Mouse (Mus musculus): ENCODE results near the gene Rnase11. TPM values are rescaled to one million over a fixed set of nuclear protein-coding genes. Genes with fewer than 3 reads are reported as not detected.

Rnase11 gene
- polyA plus RNA-seq, 1 experiment from 2014 or later = not detected

DNA sequence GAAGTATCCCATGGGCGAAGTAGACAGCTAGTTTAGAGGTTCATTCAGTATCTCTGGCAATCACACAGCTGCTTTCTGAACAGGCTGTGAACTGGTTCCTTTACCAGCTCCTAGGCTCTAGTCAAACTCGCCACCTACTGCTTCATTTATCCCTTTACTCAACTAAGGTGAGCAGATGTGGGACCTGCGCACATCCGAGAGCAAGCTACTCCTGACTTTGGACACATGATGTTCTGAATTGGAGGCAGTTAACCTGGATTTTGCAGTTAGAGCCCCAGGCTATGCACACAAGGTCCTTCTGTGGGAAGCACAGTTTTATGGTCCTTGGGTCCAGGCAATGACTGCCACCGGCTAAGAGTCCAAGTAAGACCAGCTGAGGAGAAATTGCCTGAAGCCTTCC is 10.8 kb upstream of the Rnase11 start:
- Histone ChIP-seq H3K36me3 (ENCODE audit: control insufficient read depth, insufficient read depth, low read length) (no peaks in the 10 kb centered on the region), H3K9ac (replicated peaks; ENCODE audit: low read depth, low read length) (no peak overlapping the region), H3K27me3 (ENCODE audit: control insufficient read depth, insufficient read depth, low read length) (no peaks in the 10 kb centered on the region), H3K9me3 (ENCODE audit: control insufficient read depth, low read depth, low read length) (no peaks in the 10 kb centered on the region), H3K4me2 (replicated peaks; ENCODE audit: low read depth, low read length) (no peak overlapping the region), H3K4me3 (ENCODE audit: low read depth, low read length) (no peak overlapping the region), H3K27ac (ENCODE audit: low read length) (no peak overlapping the region), H3K4me1 (ENCODE audit: control insufficient read depth, insufficient read depth, low read length) (no peaks in the 10 kb centered on the region)
- no peak for ATAC-seq (ENCODE audit: insufficient number of reproducible peaks, insufficient read depth, low FRiP score, low read depth)
- WGBS = 91% methylated on average over 5 of the region's 5 CpGs

GRCm38 (mm10) chr14:51057401-51057831 is 7.5 kb upstream of the Rnase11 start, which contains the start of gene Rnase12:
Gene Rnase12, minus strand, starts transcription at chr14:51057661.
- Histone ChIP-seq H3K9me3 (ENCODE audit: control insufficient read depth, low read depth, low read length) (no peaks in the 10 kb centered on the region), H3K36me3 (ENCODE audit: control insufficient read depth, insufficient read depth, low read length) (no peaks in the 10 kb centered on the region), H3K27me3 (ENCODE audit: control insufficient read depth, insufficient read depth, low read length) (no peaks in the 10 kb centered on the region), H3K9ac (replicated peaks; ENCODE audit: low read depth, low read length) (no peak within 1 kb of the TSS), H3K4me3 (ENCODE audit: low read depth, low read length) (no peak within 1 kb of the TSS), H3K27ac (ENCODE audit: low read length) (no peak within 1 kb of the TSS), H3K4me1 (ENCODE audit: control insufficient read depth, insufficient read depth, low read length) (0 out of 2 replicates have a peak, but pooled peaks cover 6% of the 10 kb centered on the region), H3K4me2 (replicated peaks; ENCODE audit: low read depth, low read length) (no peak within 1 kb of the TSS)
- no peak for ATAC-seq (ENCODE audit: insufficient number of reproducible peaks, insufficient read depth, low FRiP score, low read depth)
- 53% methylated on average over 9 of the region's 9 CpGs for WGBS

DNA sequence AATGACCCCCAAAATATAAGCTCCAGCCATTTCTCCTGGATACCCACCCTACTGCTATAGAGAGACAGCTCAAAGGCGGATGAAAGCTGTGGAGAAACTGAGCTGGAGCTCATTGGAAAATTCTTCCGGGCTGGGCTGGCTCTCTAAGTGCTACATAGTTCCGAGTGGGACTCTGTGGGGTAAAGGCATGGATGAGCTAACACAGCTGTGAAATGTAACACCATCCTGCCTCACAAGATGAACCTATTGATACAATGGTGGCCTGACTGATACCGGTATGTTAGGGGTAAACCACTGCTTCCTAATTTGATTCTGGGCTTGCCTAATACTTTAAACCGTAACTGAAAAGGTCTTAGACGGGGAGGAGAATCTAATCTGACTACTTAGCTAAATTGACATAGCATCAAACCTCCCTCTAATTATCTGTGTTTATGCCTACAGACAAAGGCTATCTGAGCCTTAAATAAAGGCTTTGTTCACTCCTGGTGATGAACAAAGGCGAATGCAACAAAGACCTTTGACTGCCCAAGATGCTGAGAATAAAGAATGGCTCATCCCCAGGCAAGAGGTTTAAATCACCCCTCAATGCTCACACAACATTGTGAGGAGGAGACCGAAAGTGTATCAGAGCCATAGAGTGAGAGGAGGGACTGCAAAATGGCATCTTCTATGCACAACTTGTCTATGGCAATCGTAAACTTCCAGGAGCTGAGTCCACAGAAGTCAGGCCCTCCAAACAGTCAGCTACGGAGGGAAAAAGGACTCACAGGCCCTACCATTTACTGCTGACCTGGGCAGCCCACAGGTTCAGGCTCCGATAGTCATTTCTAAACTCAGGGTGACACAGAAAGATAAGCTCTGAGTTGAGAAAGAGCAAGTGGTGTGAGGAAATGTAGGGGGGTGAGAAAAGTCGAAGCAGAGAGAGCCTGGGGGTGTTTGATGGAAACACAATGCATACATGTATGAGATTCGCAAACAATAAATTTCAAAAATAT is 4.6 kb upstream of the Rnase11 start:
- no peaks in the 10 kb centered on the region for H3K27me3 ChIP-seq (ENCODE audit: control insufficient read depth, insufficient read depth, low read length)
- no peak overlapping the region for H3K4me2 ChIP-seq (replicated peaks; ENCODE audit: low read depth, low read length)
- H3K27ac ChIP-seq (ENCODE audit: low read length) = peak overlapping the region; percentile 10; the same call in 1 of the 2 replicates
- H3K9me3 ChIP-seq (ENCODE audit: control insufficient read depth, low read depth, low read length) = no peaks in the 10 kb centered on the region
- H3K4me1 ChIP-seq (ENCODE audit: control insufficient read depth, insufficient read depth, low read length) = 0 out of 2 replicates have a peak, but pooled peaks cover 6% of the 10 kb centered on the region
- ATAC-seq (ENCODE audit: insufficient number of reproducible peaks, insufficient read depth, low FRiP score, low read depth) = no peak
- H3K36me3 ChIP-seq (ENCODE audit: control insufficient read depth, insufficient read depth, low read length) = no peaks in the 10 kb centered on the region
- H3K4me3 ChIP-seq (ENCODE audit: low read depth, low read length) = no peak overlapping the region
- no peak overlapping the region for H3K9ac ChIP-seq (replicated peaks; ENCODE audit: low read depth, low read length)
- 64% methylated on average over 13 of the region's 13 CpGs for WGBS

- WGBS = 79% methylated on average over 5 of the region's 5 CpGs
These were observed 3.2 kb upstream of the Rnase11 start for GRCm38 (mm10) chr14:51053176-51053575.

DNA sequence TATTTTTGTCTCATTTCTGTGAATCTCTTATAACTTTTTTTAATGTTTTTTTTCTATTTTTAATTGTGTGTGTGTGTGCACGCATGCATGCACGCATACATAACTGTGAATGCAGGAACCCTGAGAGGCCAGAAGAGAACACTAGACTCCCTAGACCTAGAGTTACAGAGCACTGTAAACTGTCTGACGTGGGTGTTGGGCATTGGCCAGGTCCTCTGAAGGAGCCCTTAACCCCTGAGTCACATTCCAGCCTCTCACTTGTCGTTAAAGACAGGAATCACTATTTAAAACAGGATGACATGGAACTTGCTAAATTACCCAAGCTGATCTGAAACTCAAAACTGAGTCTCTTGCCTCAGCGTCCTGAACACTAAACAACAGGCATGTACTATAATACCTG is 2.0 kb upstream of the Rnase11 start:
- ATAC-seq (ENCODE audit: insufficient number of reproducible peaks, insufficient read depth, low FRiP score, low read depth) = no peak
- Histone ChIP-seq H3K9me3 (ENCODE audit: control insufficient read depth, low read depth, low read length) (no peaks in the 10 kb centered on the region), H3K9ac (replicated peaks; ENCODE audit: low read depth, low read length) (no peak overlapping the region), H3K36me3 (ENCODE audit: control insufficient read depth, insufficient read depth, low read length) (no peaks in the 10 kb centered on the region), H3K4me2 (replicated peaks; ENCODE audit: low read depth, low read length) (no peak overlapping the region), H3K27me3 (ENCODE audit: control insufficient read depth, insufficient read depth, low read length) (no peaks in the 10 kb centered on the region), H3K4me3 (ENCODE audit: low read depth, low read length) (no peak overlapping the region), H3K27ac (ENCODE audit: low read length) (no peak overlapping the region), H3K4me1 (ENCODE audit: control insufficient read depth, insufficient read depth, low read length) (0 out of 2 replicates have a peak, but pooled peaks cover 6% of the 10 kb centered on the region)
- WGBS = 51% methylated on average over 5 of the region's 5 CpGs

More at GRCm38 (mm10) chr14:51053176-51053575, 3.2 kb upstream of the Rnase11 start:
- no peaks in the 10 kb centered on the region for H3K27me3 ChIP-seq (ENCODE audit: control insufficient read depth, insufficient read depth, low read length)
- no peak overlapping the region for H3K9ac ChIP-seq (replicated peaks; ENCODE audit: low read depth, low read length)
- H3K4me1 ChIP-seq (ENCODE audit: control insufficient read depth, insufficient read depth, low read length) = 0 out of 2 replicates have a peak, but pooled peaks cover 6% of the 10 kb centered on the region
- no peaks in the 10 kb centered on the region for H3K9me3 ChIP-seq (ENCODE audit: control insufficient read depth, low read depth, low read length)
- H3K4me2 ChIP-seq (replicated peaks; ENCODE audit: low read depth, low read length) = no peak overlapping the region
- no peak for ATAC-seq (ENCODE audit: insufficient number of reproducible peaks, insufficient read depth, low FRiP score, low read depth)
- H3K36me3 ChIP-seq (ENCODE audit: control insufficient read depth, insufficient read depth, low read length) = no peaks in the 10 kb centered on the region
- H3K4me3 ChIP-seq (ENCODE audit: low read depth, low read length) = no peak overlapping the region
- no peak overlapping the region for H3K27ac ChIP-seq (ENCODE audit: low read length)

- H3K4me1 ChIP-seq (ENCODE audit: control insufficient read depth, insufficient read depth, low read length) = no peaks in the 10 kb centered on the region
- 35% methylated on average over 5 of the region's 5 CpGs for WGBS
- H3K27ac ChIP-seq (ENCODE audit: low read length) = no peak overlapping the region
- no peaks in the 10 kb centered on the region for H3K27me3 ChIP-seq (ENCODE audit: control insufficient read depth, insufficient read depth, low read length)
- H3K9me3 ChIP-seq (ENCODE audit: control insufficient read depth, low read depth, low read length) = no peaks in the 10 kb centered on the region
- H3K4me3 ChIP-seq (ENCODE audit: low read depth, low read length) = no peak overlapping the region
- no peaks in the 10 kb centered on the region for H3K36me3 ChIP-seq (ENCODE audit: control insufficient read depth, insufficient read depth, low read length)
- no peak overlapping the region for H3K4me2 ChIP-seq (replicated peaks; ENCODE audit: low read depth, low read length)
- H3K9ac ChIP-seq (replicated peaks; ENCODE audit: low read depth, low read length) = no peak overlapping the region
- no peak for ATAC-seq (ENCODE audit: insufficient number of reproducible peaks, insufficient read depth, low FRiP score, low read depth)
These were observed 2.1 kb downstream of the Rnase11 start for GRCm38 (mm10) chr14:51047846-51048245.

- Histone ChIP-seq H3K36me3 (ENCODE audit: control insufficient read depth, insufficient read depth, low read length) (no peaks in the 10 kb centered on the region), H3K4me2 (replicated peaks; ENCODE audit: low read depth, low read length) (no peak within 1 kb of the TSS), H3K27ac (ENCODE audit: low read length) (no peak within 1 kb of the TSS), H3K9ac (replicated peaks; ENCODE audit: low read depth, low read length) (no peak within 1 kb of the TSS), H3K27me3 (ENCODE audit: control insufficient read depth, insufficient read depth, low read length) (no peaks in the 10 kb centered on the region), H3K4me1 (ENCODE audit: control insufficient read depth, insufficient read depth, low read length) (no peaks in the 10 kb centered on the region), H3K4me3 (ENCODE audit: low read depth, low read length) (no peak within 1 kb of the TSS), H3K9me3 (ENCODE audit: control insufficient read depth, low read depth, low read length) (no peaks in the 10 kb centered on the region)
- no peak for ATAC-seq (ENCODE audit: insufficient number of reproducible peaks, insufficient read depth, low FRiP score, low read depth)
- 75% methylated on average over 6 of the region's 6 CpGs for WGBS
These were observed 8.2 kb downstream of the Rnase11 start, which contains the start of gene Rnase9 for GRCm38 (mm10) chr14:51041769-51042168. Gene Rnase9, minus strand, starts transcription at chr14:51041869.

DNA sequence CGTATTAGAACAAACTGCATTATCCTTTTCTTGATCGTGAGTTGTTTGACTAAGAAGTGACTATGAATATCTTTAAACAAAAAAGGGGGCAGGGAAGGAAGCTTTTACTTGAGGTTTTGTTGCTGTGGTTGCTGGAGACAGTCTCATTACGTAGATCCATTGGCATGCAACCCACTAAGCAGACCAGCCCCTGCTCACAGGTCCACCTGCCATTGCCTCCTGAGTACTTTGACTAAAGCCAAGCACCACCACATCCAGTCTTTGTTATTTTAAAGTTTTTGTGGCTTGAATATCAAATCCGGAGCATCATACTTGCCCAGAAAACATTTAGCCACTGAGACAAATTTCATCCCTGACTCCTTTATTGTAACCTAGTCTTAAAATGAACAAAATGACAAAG is 13.7 kb downstream of the Rnase11 start:
- no peak overlapping the region for H3K9ac ChIP-seq (replicated peaks; ENCODE audit: low read depth, low read length)
- no peaks in the 10 kb centered on the region for H3K4me1 ChIP-seq (ENCODE audit: control insufficient read depth, insufficient read depth, low read length)
- no peak for ATAC-seq (ENCODE audit: insufficient number of reproducible peaks, insufficient read depth, low FRiP score, low read depth)
- H3K9me3 ChIP-seq (ENCODE audit: control insufficient read depth, low read depth, low read length) = no peaks in the 10 kb centered on the region; the same call in 1 of the 2 replicates
- H3K27ac ChIP-seq (ENCODE audit: low read length) = no peak overlapping the region
- WGBS = 79% methylated on average over 4 of the region's 4 CpGs
- H3K4me2 ChIP-seq (replicated peaks; ENCODE audit: low read depth, low read length) = no peak overlapping the region
- H3K27me3 ChIP-seq (ENCODE audit: control insufficient read depth, insufficient read depth, low read length) = no peaks in the 10 kb centered on the region
- H3K36me3 ChIP-seq (ENCODE audit: control insufficient read depth, insufficient read depth, low read length) = no peaks in the 10 kb centered on the region
- no peak overlapping the region for H3K4me3 ChIP-seq (ENCODE audit: low read depth, low read length)
